In the genomic region with DNA sequence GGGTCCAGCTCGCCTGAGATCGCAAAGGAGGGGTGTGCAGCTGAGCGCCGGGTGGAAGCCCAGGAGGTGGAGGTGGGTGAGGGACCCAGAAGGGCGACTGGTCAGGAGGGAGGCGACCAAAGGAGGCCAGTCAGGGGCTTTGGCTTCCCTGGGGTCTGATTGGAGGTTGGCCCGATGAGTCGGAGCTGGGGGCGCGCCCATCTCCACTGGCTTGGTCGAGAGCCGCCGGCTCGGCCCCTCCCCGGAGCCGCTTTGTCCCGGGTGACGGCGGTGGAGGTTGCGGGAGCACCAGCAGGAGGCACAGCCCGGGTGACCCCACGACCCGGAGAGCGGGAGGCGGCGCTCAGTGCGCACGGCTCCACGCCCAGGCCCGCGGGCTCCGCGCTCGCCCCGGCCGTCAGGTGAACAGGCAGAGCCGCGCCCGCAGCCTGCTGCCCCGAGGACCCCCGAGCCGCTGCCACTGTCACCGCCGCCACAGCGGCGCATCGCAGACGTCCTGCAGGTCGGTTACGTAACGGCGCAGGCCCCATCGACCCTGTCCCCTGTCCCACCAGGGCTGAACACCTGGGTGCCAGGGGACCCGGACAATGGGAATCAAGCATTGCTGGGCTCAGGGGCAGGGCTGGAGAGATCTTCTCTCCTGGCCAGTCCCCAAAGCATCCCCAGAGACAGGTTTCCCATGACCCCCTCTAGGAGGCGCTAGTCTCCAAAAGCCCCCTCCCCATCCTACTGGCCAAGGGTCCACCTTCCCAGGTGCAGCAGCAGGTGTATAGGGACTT, we compare ENCODE assay signal across 9 mouse cellular contexts. TPM values are rescaled to one million over a fixed set of nuclear protein-coding genes. Genes with fewer than 3 reads are reported as not detected.
DNase-seq lines count a peak whose midpoint lies in the region; ATAC-seq and TF ChIP-seq lines count a peak whose summit lies in the region.
"Had no signal": no experiment of that assay in that cellular context is flagged by ENCODE, and none has a peak within 500 bp of the region (broad histone marks: within the 10 kb centered on the region; RNA-seq: fewer than 3 reads in every experiment).

No protein-coding gene starts in this region.

- H3K27me3 ChIP-seq in heart, embryonic 11.5 days (ENCODE audit: control insufficient read depth, insufficient read depth, low read length): peaks cover 2% of the 10 kb centered on the region; the same call in 1 of the 2 replicates
- H3K27me3 ChIP-seq in liver, embryonic 11.5 days (replicated peaks; ENCODE audit: control insufficient read depth, insufficient read depth, low read length): peaks cover 16% of the 10 kb centered on the region

- DNase-seq in urinary bladder, adult 18-20 months (ENCODE audit: low spot score in 2 of 2): peak; percentile 31 to 36
- no peak for DNase-seq in urinary bladder, postnatal 10 days (ENCODE audit: low spot score)
- DNase-seq in kidney, adult 9 months: peak; percentile 53
- peak; percentile 61 for DNase-seq in liver, embryonic 11.5 days (ENCODE audit: low spot score)
- DNase-seq in neural tube, embryonic 10.5 days (ENCODE audit: extremely low spot score, low spot score): peak; percentile 70
- peak; percentile 11 for DNase-seq in thymus, postnatal 25 days

- peak; percentile 87 for ATAC-seq in heart, embryonic 11.5 days (replicated peaks; ENCODE audit: insufficient number of reproducible peaks, low FRiP score, low TSS enrichment)
- peak; percentile 78 for ATAC-seq in liver, embryonic 11.5 days (replicated peaks; ENCODE audit: low FRiP score)

- no peak overlapping the region for H3K27ac ChIP-seq in embryonic fibroblast, embryonic 13.5 days (ENCODE audit: insufficient read depth, low read length)
- H3K27ac ChIP-seq in heart, embryonic 11.5 days (ENCODE audit: low read depth, low read length): peak overlapping the region; percentile 55
- no peak overlapping the region for H3K27ac ChIP-seq in liver, embryonic 11.5 days (ENCODE audit: low read depth, low read length)

- peak overlapping the region; percentile 47 for H3K4me3 ChIP-seq in embryonic fibroblast, embryonic 13.5 days (ENCODE audit: insufficient read depth, low read length)
- peak overlapping the region; percentile 71 for H3K4me3 ChIP-seq in heart, embryonic 11.5 days (ENCODE audit: low read depth, low read length)
- peak overlapping the region; percentile 56 for H3K4me3 ChIP-seq in liver, embryonic 11.5 days (ENCODE audit: low read depth, low read length)

- peak overlapping the region; percentile 73 for H3K9ac ChIP-seq in heart, embryonic 11.5 days (ENCODE audit: low read depth, low read length)
- peak overlapping the region; percentile 20; the same call in 1 of the 2 replicates for H3K9ac ChIP-seq in liver, embryonic 11.5 days (ENCODE audit: low read depth, low read length)

- H3K9me3 ChIP-seq in heart, embryonic 11.5 days (replicated peaks; ENCODE audit: control insufficient read depth, low read length): no peaks in the 10 kb centered on the region
- H3K9me3 ChIP-seq in liver, embryonic 11.5 days (ENCODE audit: control insufficient read depth, low read length): no peaks in the 10 kb centered on the region

- TF ChIP-seq CTCF in embryonic fibroblast, embryonic 13.5 days (IDR thresholded peaks at IDR 0.05; ENCODE audit: borderline replicate concordance, insufficient read depth, low read length): no peak

- WGBS in heart, embryonic 11.5 days (ENCODE audit: insufficient replicate concordance): under 1% methylated on average over 54 of the region's 55 CpGs
- WGBS in liver, embryonic 11.5 days: 1% methylated on average over 44 of the region's 55 CpGs

- peak overlapping the region; percentile 87 for H3K4me2 ChIP-seq in heart, embryonic 11.5 days
- H3K4me2 ChIP-seq in liver, embryonic 11.5 days: peak overlapping the region; percentile 78

- H3K4me1 ChIP-seq in embryonic fibroblast, embryonic 13.5 days (ENCODE audit: control insufficient read depth, insufficient read depth, low read length): no peaks in the 10 kb centered on the region
- 0 out of 2 replicates have a peak, but pooled peaks cover 5% of the 10 kb centered on the region for H3K4me1 ChIP-seq in heart, embryonic 11.5 days (ENCODE audit: control insufficient read depth, insufficient read depth, low read length)
- no peaks in the 10 kb centered on the region for H3K4me1 ChIP-seq in liver, embryonic 11.5 days (replicated peaks; ENCODE audit: control insufficient read depth, insufficient read depth, low read length)

- peak; percentile 27; the same call in 1 of the 2 replicates for TF ChIP-seq POLR2A in embryonic fibroblast, embryonic 13.5 days (IDR thresholded peaks at IDR 0.05; ENCODE audit: low read depth, low read length)

- no peaks in the 10 kb centered on the region for H3K36me3 ChIP-seq in heart, embryonic 11.5 days (ENCODE audit: control insufficient read depth, insufficient read depth, low read length)
- H3K36me3 ChIP-seq in liver, embryonic 11.5 days (ENCODE audit: control insufficient read depth, insufficient read depth, low read length): no peaks in the 10 kb centered on the region
- H3K36me3 ChIP-seq: G1E had no signal

RNA-seq across cellular contexts. Expression of a gene that starts 0.6 kb away (rescaled TPM):
- 20.4 and 31.5 TPM in 2 replicates for polyA plus RNA-seq in embryonic fibroblast, embryonic 13.5 days (2011; ENCODE audit: insufficient read length, low read depth, missing spikeins)
- polyA plus RNA-seq in heart, embryonic 11.5 days (2014; fragmentation: Nextera tagmentation; extraction: Ambion mirVana): 28.7 and 32.4 TPM in 2 replicates
- polyA plus RNA-seq in liver, embryonic 11.5 days (2014; fragmentation: Nextera tagmentation; extraction: Ambion mirVana): 2.8 and 3.4 TPM in 2 replicates
- polyA plus RNA-seq: G1E had no signal
